ENCODE assay signal across 26 mouse cellular contexts in genomic region chr10:34265106-34265505, GRCm38 (mm10). TPM values are rescaled to one million over a fixed set of nuclear protein-coding genes. Genes with fewer than 3 reads are reported as not detected.
"Had no signal": no experiment of that assay in that cellular context is flagged by ENCODE, and none has a peak within 500 bp of the region (broad histone marks: within the 10 kb centered on the region; RNA-seq: fewer than 3 reads in every experiment).

No protein-coding gene starts in this region.

- H3K4me2 ChIP-seq: embryonic facial prominence, embryonic 12.5 days; embryonic facial prominence, embryonic 13.5 days; embryonic facial prominence, embryonic 15.5 days; forebrain, embryonic 12.5 days; forebrain, embryonic 13.5 days; forebrain, embryonic 15.5 days had no signal

- H3K36me3 ChIP-seq: embryonic facial prominence, embryonic 10.5 days; embryonic facial prominence, embryonic 12.5 days; embryonic facial prominence, embryonic 13.5 days; embryonic facial prominence, embryonic 15.5 days; forebrain, embryonic 10.5 days; forebrain, embryonic 12.5 days; forebrain, embryonic 15.5 days; heart, embryonic 10.5 days had no signal

- H3K4me3 ChIP-seq: embryonic facial prominence, embryonic 10.5 days; embryonic facial prominence, embryonic 12.5 days; embryonic facial prominence, embryonic 13.5 days; embryonic facial prominence, embryonic 15.5 days; erythroblast, embryonic 14.5 days; forebrain, embryonic 10.5 days; forebrain, embryonic 12.5 days; forebrain, embryonic 13.5 days; forebrain, embryonic 15.5 days; gastrocnemius, adult 2 months; heart, adult 2 months; heart, embryonic 10.5 days had no signal

- H3K27me3 ChIP-seq: embryonic facial prominence, embryonic 12.5 days; embryonic facial prominence, embryonic 13.5 days; embryonic facial prominence, embryonic 15.5 days; forebrain, embryonic 12.5 days; forebrain, embryonic 13.5 days; forebrain, embryonic 15.5 days had no signal

- H3K9ac ChIP-seq: embryonic facial prominence, embryonic 12.5 days; embryonic facial prominence, embryonic 13.5 days; embryonic facial prominence, embryonic 15.5 days; forebrain, embryonic 12.5 days; forebrain, embryonic 13.5 days; forebrain, embryonic 15.5 days; forebrain, postnatal 0 days had no signal

- DNase-seq: cerebellum, adult 9-10 months; cerebellum, adult 9-11 months; cerebellum, postnatal 10 days; cerebellum, postnatal 14 days; cerebellum, postnatal 25 days; cerebellum, postnatal 36 days; embryo, embryonic 11 days; forebrain, postnatal 0 days; gastrocnemius, adult 2 months; gastrocnemius, postnatal 10 days; gastrocnemius, postnatal 14 days; gastrocnemius, postnatal 25 days; gastrocnemius, postnatal 36 days; heart, adult 11 months; heart, adult 18-20 months; heart, adult 2 months had no signal

- H3K4me1 ChIP-seq: embryonic facial prominence, embryonic 10.5 days; embryonic facial prominence, embryonic 12.5 days; embryonic facial prominence, embryonic 13.5 days; embryonic facial prominence, embryonic 15.5 days; forebrain, embryonic 10.5 days; forebrain, embryonic 12.5 days; forebrain, embryonic 13.5 days; forebrain, embryonic 15.5 days; heart, embryonic 10.5 days had no signal

- H3K9me3 ChIP-seq: embryonic facial prominence, embryonic 10.5 days; embryonic facial prominence, embryonic 12.5 days; embryonic facial prominence, embryonic 13.5 days; embryonic facial prominence, embryonic 15.5 days; forebrain, embryonic 10.5 days; forebrain, embryonic 12.5 days; forebrain, embryonic 13.5 days; forebrain, embryonic 15.5 days; heart, embryonic 10.5 days had no signal

- H3K27ac ChIP-seq: embryonic facial prominence, embryonic 10.5 days; embryonic facial prominence, embryonic 12.5 days; embryonic facial prominence, embryonic 13.5 days; embryonic facial prominence, embryonic 15.5 days; forebrain, embryonic 10.5 days; forebrain, embryonic 12.5 days; forebrain, embryonic 13.5 days; forebrain, embryonic 15.5 days; gastrocnemius, adult 2 months; heart, adult 2 months; heart, embryonic 10.5 days had no signal

RNA-seq across cellular contexts. Expression of gene Tspyl4, which starts 32.1 kb away (rescaled TPM):
- polyA plus RNA-seq: erythroblast, embryonic 14.5 days had no signal

RNA-seq across cellular contexts. Expression of gene Dse, which starts 57.6 kb away (rescaled TPM):
- polyA plus RNA-seq: erythroblast, embryonic 14.5 days had no signal
